ENCODE assay signal across 12 mouse cellular contexts in genomic region chr10:98007037-98007436, GRCm38 (mm10).
DNase-seq lines count a peak whose midpoint lies in the region.
"Had no signal": no experiment of that assay in that cellular context is flagged by ENCODE, and none has a peak within 500 bp of the region (broad histone marks: within the 10 kb centered on the region; RNA-seq: fewer than 3 reads in every experiment).

No protein-coding gene starts in this region.

- intact Hi-C loops in left cerebral cortex, postnatal 14 days (cut with DNase I), result no loop called here

- peak; percentile 2 to 15 for DNase-seq in frontal cortex, postnatal 36 days (ENCODE audit: low spot score in 2 of 2)
- no peak for DNase-seq in frontal cortex, postnatal 14 days (ENCODE audit: low spot score in 2 of 2)
- peak; percentile 17 for DNase-seq in right cerebral cortex, adult 18-20 months
- DNase-seq in right cerebral cortex, postnatal 25 days, result no peak
- peak; percentile 10 to 22 for DNase-seq in left cerebral cortex, postnatal 14 days (ENCODE audit: low spot score in 2 of 2)
- DNase-seq in right cerebral cortex, postnatal 36 days (ENCODE audit: low spot score in 2 of 2), result peak; percentile 5 to 10
- DNase-seq in kidney, postnatal 4 days, result no peak
- DNase-seq in heart, adult 11 months, result no peak
- DNase-seq: adrenal gland, adult 2 months; cerebellum, adult 2 months; lung, postnatal 4 days; thymus, postnatal 25 days had no signal

Comparison
In these comparisons a context has a peak if more than half of its experiments do, and no peak if none do; other contexts are left out.
1. DNase-seq: peak in frontal cortex, postnatal 36 days (2 of 2), right cerebral cortex, adult 18-20 months (single experiment), left cerebral cortex, postnatal 14 days (2 of 2) and right cerebral cortex, postnatal 36 days (2 of 2); none in frontal cortex, postnatal 14 days (0 of 2), right cerebral cortex, postnatal 25 days (single experiment), kidney, postnatal 4 days (0 of 2) and heart, adult 11 months (single experiment).